Mouse (Mus musculus) left cerebral cortex, adult 8-10 months (tissue): ENCODE data around the gene Fam49a. TPM values are rescaled to one million over a fixed set of nuclear protein-coding genes. Genes with fewer than 3 reads are reported as not detected.
A peak's percentile ranks its signal among the peaks of the same experiment; 100 is the strongest.

Experiments
- DNase-seq, 2 experiments: peaks; one replicate each; pipeline ENCODE4 v3.0.0; 2022; ENCODE audit warnings: low spot score in 2 of 2
- total RNA-seq, 4 experiments: library from RNA; stranded (reverse); gene quantifications; 2 replicates each; pipeline ENCODE4 v1.2.4; 2022

The Fam49a gene
- total RNA-seq, 4 experiments from 2014 or later, result 156 to 178 (median 169) TPM

GRCm38 (mm10) chr12:12356048-12356447 lies 94.1 kb downstream of the Fam49a start:
- DNase-seq, result no peak

GRCm38 (mm10) chr12:12356463-12356862 lies 94.5 kb downstream of the Fam49a start:
- no peak for DNase-seq

- DNase-seq, result no peak
These were observed 95.0 kb downstream of the Fam49a start for GRCm38 (mm10) chr12:12356946-12357345.

- no peak for DNase-seq
These were observed 98.0 kb downstream of the Fam49a start for GRCm38 (mm10) chr12:12359923-12360322.

GRCm38 (mm10) chr12:12362371-12362770 lies 100.4 kb downstream of the Fam49a start:
- no peak for DNase-seq

GRCm38 (mm10) chr12:12364201-12364600 lies 102.3 kb downstream of the Fam49a start:
- DNase-seq, result no peak

GRCm38 (mm10) chr12:12367423-12367822 lies 105.5 kb downstream of the Fam49a start:
- peak; percentile 24 to 64 for DNase-seq

GRCm38 (mm10) chr12:12373111-12373862 lies 111.3 kb downstream of the Fam49a start:
- no peak for DNase-seq

- no peak for DNase-seq
These were observed 117.1 kb downstream of the Fam49a start for GRCm38 (mm10) chr12:12379056-12379455.

GRCm38 (mm10) chr12:12389271-12389670 lies 127.3 kb downstream of the Fam49a start:
- no peak for DNase-seq

GRCm38 (mm10) chr12:12396224-12396623 lies 134.3 kb downstream of the Fam49a start:
- DNase-seq, result peak; percentile 23 to 50

GRCm38 (mm10) chr12:12401051-12401465 lies 139.1 kb downstream of the Fam49a start:
- peak in 1 of 2 experiments; percentile 36 for DNase-seq

GRCm38 (mm10) chr12:12401504-12401903 lies 139.6 kb downstream of the Fam49a start:
- no peak for DNase-seq

- no peak for DNase-seq
These were observed 143.7 kb downstream of the Fam49a start for GRCm38 (mm10) chr12:12405491-12406110.

GRCm38 (mm10) chr12:12409044-12409443 lies 147.1 kb downstream of the Fam49a start:
- DNase-seq, result no peak

GRCm38 (mm10) chr12:12412674-12413073 lies 150.7 kb downstream of the Fam49a start:
- DNase-seq, result peak; percentile 24 to 85

- no peak for DNase-seq
These were observed 158.5 kb downstream of the Fam49a start for GRCm38 (mm10) chr12:12420423-12420822.

- peak; percentile 66 to 78 for DNase-seq
These were observed 159.1 kb downstream of the Fam49a start for GRCm38 (mm10) chr12:12420841-12421579.

GRCm38 (mm10) chr12:12421580-12421878 lies 159.6 kb downstream of the Fam49a start:
- no peak for DNase-seq

- no peak for DNase-seq
These were observed 163.2 kb downstream of the Fam49a start for GRCm38 (mm10) chr12:12425188-12425587.

GRCm38 (mm10) chr12:12427285-12427684 lies 165.3 kb downstream of the Fam49a start:
- no peak for DNase-seq

- no peak for DNase-seq
These were observed 166.9 kb downstream of the Fam49a start for GRCm38 (mm10) chr12:12428886-12429285.
